Mouse (Mus musculus): ENCODE results near the gene Dnm2.
A peak's percentile ranks its signal among the peaks of the same experiment; 100 is the strongest.

The Dnm2 gene

DNA sequence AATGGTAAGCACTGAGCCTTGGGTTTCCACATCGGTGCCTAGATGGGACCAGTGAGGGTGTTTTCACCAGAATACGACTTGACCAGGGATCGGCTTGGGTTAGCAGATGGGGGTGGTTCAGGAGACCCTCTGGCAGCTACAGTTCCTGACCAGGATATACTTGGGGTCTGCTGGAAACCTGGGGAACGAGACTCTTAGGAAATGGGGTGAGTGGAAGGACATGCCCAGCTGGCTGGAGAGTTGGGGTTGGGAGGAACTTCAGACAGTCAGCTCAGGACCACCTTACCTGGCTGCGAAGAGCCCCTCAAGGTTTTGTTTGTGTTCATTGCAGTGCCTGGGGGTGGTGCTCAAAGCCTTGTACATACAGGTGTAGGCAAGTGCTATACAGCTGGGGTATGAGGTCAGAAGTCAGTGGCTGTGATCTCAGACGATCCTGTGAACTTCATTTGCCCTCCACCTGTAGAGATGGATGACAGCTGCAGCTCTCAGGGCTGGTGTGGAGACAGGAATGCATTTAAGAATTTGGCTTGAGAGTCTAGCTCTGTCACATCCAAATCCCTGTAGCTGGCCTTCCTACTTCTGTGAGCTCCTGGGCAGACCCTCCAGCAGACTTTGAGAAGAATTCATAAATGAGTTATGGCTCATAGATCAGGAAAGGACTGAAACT is 129.0 kb downstream of the Dnm2 start:
- no peaks in the 10 kb centered on the region for H3K27me3 ChIP-seq (ENCODE audit: insufficient read depth, low read length)
- H3K9me3 ChIP-seq (ENCODE audit: low read length): no peaks in the 10 kb centered on the region
- H3K4me3 ChIP-seq (replicated peaks; ENCODE audit: low read length): no peak overlapping the region
- peaks cover 81% of the 10 kb centered on the region for H3K36me3 ChIP-seq (ENCODE audit: insufficient read depth, low read length)
- TF ChIP-seq CTCF (conservative IDR thresholded peaks at IDR 0.05; ENCODE audit: low read length) (no peak), POU5F1 (IDR thresholded peaks at IDR 0.05; ENCODE audit: borderline replicate concordance, low read length) (no peak), NANOG (IDR thresholded peaks at IDR 0.05; ENCODE audit: borderline replicate concordance, low read length) (no peak)
- peaks cover 94% of the 10 kb centered on the region for H3K4me1 ChIP-seq (replicated peaks; ENCODE audit: low read depth, low read length)

- no peaks in the 10 kb centered on the region for H3K9me3 ChIP-seq (ENCODE audit: low read length)
- no peak for TF ChIP-seq POU5F1 (IDR thresholded peaks at IDR 0.05; ENCODE audit: borderline replicate concordance, low read length)
- no peak for TF ChIP-seq NANOG (IDR thresholded peaks at IDR 0.05; ENCODE audit: borderline replicate concordance, low read length)
- peak; percentile 10; the same call in 1 of the 2 replicates for TF ChIP-seq CTCF (conservative IDR thresholded peaks at IDR 0.05; ENCODE audit: low read length)
- H3K4me3 ChIP-seq (replicated peaks; ENCODE audit: low read length): 0 out of 2 replicates have a peak overlapping the region, but pooled peaks have one; percentile 26
- no peaks in the 10 kb centered on the region for H3K27me3 ChIP-seq (ENCODE audit: insufficient read depth, low read length)
- peaks cover 96% of the 10 kb centered on the region for H3K4me1 ChIP-seq (replicated peaks; ENCODE audit: low read depth, low read length)
- peaks cover 80% of the 10 kb centered on the region for H3K36me3 ChIP-seq (ENCODE audit: insufficient read depth, low read length)
These were observed 130.6 kb downstream of the Dnm2 start for GRCm38 (mm10) chr9:21555198-21555742.

DNA sequence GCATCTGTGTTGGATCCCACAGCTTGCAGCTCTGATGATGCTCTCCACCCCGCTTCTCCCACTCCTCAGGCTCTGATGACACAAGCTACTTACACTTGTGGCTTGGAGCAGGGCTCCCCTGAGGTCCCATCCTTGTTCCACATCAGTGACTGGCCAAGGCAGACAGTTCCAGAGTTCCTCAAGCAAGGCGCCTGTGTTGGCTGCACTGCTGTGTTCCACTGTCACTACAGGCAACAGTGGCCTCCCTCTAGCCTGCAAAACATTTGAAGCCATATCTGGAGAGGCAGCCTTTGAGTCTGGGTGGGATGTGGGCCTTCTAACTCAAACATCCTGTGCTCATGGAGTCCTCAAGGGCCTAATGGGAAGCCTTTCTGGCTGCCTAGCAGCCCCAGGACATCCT is 132.3 kb downstream of the Dnm2 start:
- H3K9me3 ChIP-seq (ENCODE audit: low read length): no peaks in the 10 kb centered on the region
- H3K4me1 ChIP-seq (replicated peaks; ENCODE audit: low read depth, low read length): peaks cover 94% of the 10 kb centered on the region
- peak overlapping the region; percentile 58 for H3K4me3 ChIP-seq (replicated peaks; ENCODE audit: low read length)
- no peaks in the 10 kb centered on the region for H3K27me3 ChIP-seq (ENCODE audit: insufficient read depth, low read length)
- TF ChIP-seq NANOG (IDR thresholded peaks at IDR 0.05; ENCODE audit: borderline replicate concordance, low read length) (no peak), CTCF (conservative IDR thresholded peaks at IDR 0.05; ENCODE audit: low read length) (no peak), POU5F1 (IDR thresholded peaks at IDR 0.05; ENCODE audit: borderline replicate concordance, low read length) (no peak)
- H3K36me3 ChIP-seq (ENCODE audit: insufficient read depth, low read length): peaks cover 79% of the 10 kb centered on the region

Data from E14TG2a.4 (cell line).